Comparison of ENCODE assay signal across 8 mouse cellular contexts in genomic region chr1:135548750-135549149, GRCm38 (mm10). TPM values are rescaled to one million over a fixed set of nuclear protein-coding genes. Genes with fewer than 3 reads are reported as not detected.
DNase-seq lines count a peak whose midpoint lies in the region; ATAC-seq and TF ChIP-seq lines count a peak whose summit lies in the region.

No protein-coding gene starts in this region.

- peak; percentile 10; the same call in 1 of the 2 replicates for TF ChIP-seq CTCF in lung, adult 2 months (IDR thresholded peaks at IDR 0.05; ENCODE audit: insufficient read depth, low read length)
- TF ChIP-seq CTCF in thymus, adult 2 months (IDR thresholded peaks at IDR 0.05; ENCODE audit: borderline replicate concordance, control insufficient read depth, extremely low read depth, insufficient read depth, low read length, poor library complexity), result no peak

- H3K9me3 ChIP-seq in forebrain, embryonic 10.5 days, result no peaks in the 10 kb centered on the region
- no peaks in the 10 kb centered on the region for H3K9me3 ChIP-seq in forebrain, embryonic 11.5 days (ENCODE audit: control insufficient read depth, low read length)
- H3K9me3 ChIP-seq in intestine, embryonic 16.5 days (ENCODE audit: control insufficient read depth, low read length), result no peaks in the 10 kb centered on the region

- no peak for ATAC-seq in forebrain, embryonic 11.5 days (replicated peaks; ENCODE audit: low FRiP score)
- peak; percentile 32 for ATAC-seq in intestine, embryonic 16.5 days

- 83% methylated on average over 9 of the region's 9 CpGs for WGBS in forebrain, embryonic 10.5 days
- WGBS in forebrain, embryonic 11.5 days, result 85% methylated on average over 9 of the region's 9 CpGs
- 54% methylated on average over 9 of the region's 9 CpGs for WGBS in intestine, embryonic 16.5 days
- 25% methylated on average over 9 of the region's 9 CpGs for WGBS in lung, adult 2 months
- 90% methylated on average over 9 of the region's 9 CpGs for WGBS in thymus, adult 2 months

- peaks cover 76% of the 10 kb centered on the region for H3K4me1 ChIP-seq in forebrain, embryonic 10.5 days
- H3K4me1 ChIP-seq in forebrain, embryonic 11.5 days (replicated peaks; ENCODE audit: control insufficient read depth, insufficient read depth, low read length), result peaks cover 9% of the 10 kb centered on the region
- peaks cover 15% of the 10 kb centered on the region for H3K4me1 ChIP-seq in intestine, embryonic 16.5 days (ENCODE audit: control insufficient read depth, insufficient read depth, low read length)
- H3K4me1 ChIP-seq in lung, adult 2 months (ENCODE audit: control insufficient read depth, insufficient read depth, low read length), result 0 out of 2 replicates have a peak, but pooled peaks cover 2% of the 10 kb centered on the region
- H3K4me1 ChIP-seq in thymus, adult 2 months (replicated peaks; ENCODE audit: control insufficient read depth, insufficient read depth, low read length), result no peaks in the 10 kb centered on the region

- H3K36me3 ChIP-seq in forebrain, embryonic 10.5 days (replicated peaks), result no peaks in the 10 kb centered on the region
- no peaks in the 10 kb centered on the region for H3K36me3 ChIP-seq in forebrain, embryonic 11.5 days (ENCODE audit: control insufficient read depth, insufficient read depth, low read length)
- H3K36me3 ChIP-seq in intestine, embryonic 16.5 days (ENCODE audit: control insufficient read depth, insufficient read depth, low read length), result no peaks in the 10 kb centered on the region
- H3K36me3 ChIP-seq in thymus, adult 2 months (ENCODE audit: control insufficient read depth, insufficient read depth, low read length), result no peaks in the 10 kb centered on the region

- H3K27me3 ChIP-seq in forebrain, embryonic 10.5 days (ENCODE audit: poor library complexity, severe bottlenecking), result no peaks in the 10 kb centered on the region
- no peaks in the 10 kb centered on the region for H3K27me3 ChIP-seq in forebrain, embryonic 11.5 days (ENCODE audit: control insufficient read depth, insufficient read depth, low read length)
- H3K27me3 ChIP-seq in intestine, embryonic 16.5 days (replicated peaks; ENCODE audit: control insufficient read depth, insufficient read depth, low read length), result no peaks in the 10 kb centered on the region
- H3K27me3 ChIP-seq in thymus, adult 2 months (ENCODE audit: control insufficient read depth, insufficient read depth, low read length), result no peaks in the 10 kb centered on the region

- H3K4me2 ChIP-seq in forebrain, embryonic 11.5 days (ENCODE audit: low read depth, low read length, severe bottlenecking), result no peak overlapping the region
- H3K4me2 ChIP-seq in intestine, embryonic 16.5 days (ENCODE audit: low read depth, low read length), result no peak overlapping the region

- no peak overlapping the region for H3K9ac ChIP-seq in forebrain, embryonic 11.5 days (ENCODE audit: low read length)
- H3K9ac ChIP-seq in intestine, embryonic 16.5 days (ENCODE audit: low read depth, low read length), result no peak overlapping the region

- H3K4me3 ChIP-seq in forebrain, embryonic 10.5 days, result no peak overlapping the region
- H3K4me3 ChIP-seq in forebrain, embryonic 11.5 days (ENCODE audit: low read depth, low read length), result no peak overlapping the region
- H3K4me3 ChIP-seq in intestine, embryonic 16.5 days (ENCODE audit: low read length), result no peak overlapping the region
- H3K4me3 ChIP-seq in lung, adult 2 months (replicated peaks; ENCODE audit: extremely low read depth, low read depth, low read length), result no peak overlapping the region
- no peak overlapping the region for H3K4me3 ChIP-seq in thymus, adult 2 months (ENCODE audit: control insufficient read depth, insufficient read depth, low read length)

- no peak for TF ChIP-seq POLR2A in lung, adult 2 months (IDR thresholded peaks at IDR 0.05; ENCODE audit: borderline replicate concordance, extremely low read depth, low read depth, low read length)
- TF ChIP-seq POLR2A in thymus, adult 2 months (IDR thresholded peaks at IDR 0.05; ENCODE audit: control insufficient read depth, extremely low read depth, insufficient read depth, low read length, poor library complexity), result no peak

- H3K27ac ChIP-seq in forebrain, embryonic 10.5 days, result peak overlapping the region; percentile 57
- no peak overlapping the region for H3K27ac ChIP-seq in forebrain, embryonic 11.5 days (ENCODE audit: low read depth, low read length)
- H3K27ac ChIP-seq in intestine, embryonic 16.5 days (ENCODE audit: low read length), result 0 out of 2 replicates have a peak overlapping the region, but pooled peaks have one; percentile 41
- H3K27ac ChIP-seq in thymus, adult 2 months (ENCODE audit: control insufficient read depth, insufficient read depth, low read length), result no peak overlapping the region

- DNase-seq in forebrain, embryonic 10.5 days (ENCODE audit: extremely low spot score, low spot score), result no peak
- no peak for DNase-seq in forebrain, embryonic 11.5 days (ENCODE audit: low spot score)
- DNase-seq in cerebellum, adult 18-20 months, result peak; percentile 30 to 37
- peak; percentile 78 to 92 for DNase-seq in heart, adult 18-20 months
- DNase-seq in lung, adult 2 months, result peak; percentile 38
- DNase-seq in testis, postnatal 10 days (ENCODE audit: low spot score), result peak; percentile 79
- DNase-seq in thymus, adult 2 months, result no peak

RNA-seq across cellular contexts. Expression of gene Nav1, which starts 58.3 kb away (rescaled TPM):
- polyA plus RNA-seq in forebrain, embryonic 10.5 days (2016; fragmentation: Nextera tagmentation; extraction: Ambion mirVana), result 25.3 and 28.4 TPM in 2 replicates
- polyA plus RNA-seq in forebrain, embryonic 11.5 days (2014; fragmentation: Nextera tagmentation; extraction: Ambion mirVana), result 23.4 and 26.9 TPM in 2 replicates
- 10 to 100 TPM; 16.3 to 16.7 TPM for total RNA-seq in heart, adult 18-20 months (2021)
- polyA plus RNA-seq in intestine, embryonic 16.5 days (2015; fragmentation: Nextera tagmentation; extraction: Ambion mirVana), result 8.8 and 9.0 TPM in 2 replicates
- polyA plus RNA-seq in lung, adult 2 months (2012; rRNA removed), result 19.8 and 21.2 TPM in 2 replicates
- polyA plus RNA-seq in thymus, adult 2 months (2012; rRNA removed), result 8.0 and 8.7 TPM in 2 replicates

Comparison
In these comparisons a context has a peak if more than half of its experiments do, and no peak if none do; other contexts are left out.
1. H3K27ac ChIP-seq: peak in forebrain, embryonic 10.5 days (single experiment) and intestine, embryonic 16.5 days (single experiment); none in forebrain, embryonic 11.5 days (single experiment) and thymus, adult 2 months (single experiment).
2. DNase-seq: peak in cerebellum, adult 18-20 months (2 of 2), heart, adult 18-20 months (2 of 2), lung, adult 2 months (single experiment) and testis, postnatal 10 days (single experiment); none in forebrain, embryonic 10.5 days (single experiment), forebrain, embryonic 11.5 days (single experiment) and thymus, adult 2 months (single experiment).